Mouse (Mus musculus) heart, postnatal 4 days (tissue): ENCODE results near the gene Klhl12. TPM values are rescaled to one million over a fixed set of nuclear protein-coding genes. Genes with fewer than 3 reads are reported as not detected.

Experiments used
- DNase-seq: peaks from one replicate; pipeline ENCODE4 v3.0.0; 2021
- total RNA-seq, 2 experiments: library from RNA; stranded (reverse); gene quantifications; 2 replicates each; pipeline ENCODE4 v1.2.3; 2021

Gene Klhl12
- total RNA-seq, 2 experiments from 2014 or later, result 18.5 to 18.7 TPM

- DNase-seq, result no peak
These were observed 5.1 kb upstream of the Klhl12 start for GRCm38 (mm10) chr1:134450201-134450600.

- DNase-seq, result peak; percentile 56
These were observed 4.3 kb upstream of the Klhl12 start for GRCm38 (mm10) chr1:134450986-134451385.

GRCm38 (mm10) chr1:134456060-134456459, 729 bp downstream of the Klhl12 start:
- no peak for DNase-seq

GRCm38 (mm10) chr1:134458139-134458727, 2.9 kb downstream of the Klhl12 start:
- DNase-seq, result no peak

GRCm38 (mm10) chr1:134460294-134461284, 5.3 kb downstream of the Klhl12 start:
- DNase-seq, result no peak

- DNase-seq, result no peak
These were observed 29.3 kb downstream of the Klhl12 start for GRCm38 (mm10) chr1:134484623-134485022.

- DNase-seq, result no peak
These were observed 35.8 kb downstream of the Klhl12 start for GRCm38 (mm10) chr1:134490903-134491801.

GRCm38 (mm10) chr1:134492276-134492675, 36.9 kb downstream of the Klhl12 start:
- DNase-seq, result no peak

GRCm38 (mm10) chr1:134493496-134493895, 38.2 kb downstream of the Klhl12 start:
- no peak for DNase-seq

GRCm38 (mm10) chr1:134493956-134494355, 38.6 kb downstream of the Klhl12 start:
- no peak for DNase-seq

- peak; percentile 99 for DNase-seq
These were observed 39.3 kb downstream of the Klhl12 start, which contains the start of gene Rabif for GRCm38 (mm10) chr1:134494428-134495215. Rabif (plus strand) TSS chr1:134494648.

GRCm38 (mm10) chr1:134495216-134495539, 39.8 kb downstream of the Klhl12 start:
- no peak for DNase-seq

- DNase-seq, result no peak
These were observed 40.7 kb downstream of the Klhl12 start for GRCm38 (mm10) chr1:134495991-134496390.

- DNase-seq, result no peak
These were observed 45.6 kb downstream of the Klhl12 start for GRCm38 (mm10) chr1:134500916-134501315.

- no peak for DNase-seq
These were observed 50.9 kb downstream of the Klhl12 start for GRCm38 (mm10) chr1:134506201-134506600.

- DNase-seq, result no peak
These were observed 54.7 kb downstream of the Klhl12 start for GRCm38 (mm10) chr1:134510018-134510417.

- DNase-seq, result no peak
These were observed 56.9 kb downstream of the Klhl12 start for GRCm38 (mm10) chr1:134512183-134512582.

GRCm38 (mm10) chr1:134512584-134512983, 57.3 kb downstream of the Klhl12 start:
- no peak for DNase-seq

- DNase-seq, result peak; percentile 43
These were observed 58.1 kb downstream of the Klhl12 start for GRCm38 (mm10) chr1:134513312-134513860.

- peak; percentile 15 for DNase-seq
These were observed 58.7 kb downstream of the Klhl12 start for GRCm38 (mm10) chr1:134513876-134514590.

- DNase-seq, result no peak
These were observed 60.6 kb downstream of the Klhl12 start for GRCm38 (mm10) chr1:134515891-134516290.
